Mouse (Mus musculus): ENCODE results near the gene Tmem235. TPM values are rescaled to one million over a fixed set of nuclear protein-coding genes. Genes with fewer than 3 reads are reported as not detected.

Gene Tmem235
- total and polyA plus RNA-seq, 3 experiments: not detected

DNA sequence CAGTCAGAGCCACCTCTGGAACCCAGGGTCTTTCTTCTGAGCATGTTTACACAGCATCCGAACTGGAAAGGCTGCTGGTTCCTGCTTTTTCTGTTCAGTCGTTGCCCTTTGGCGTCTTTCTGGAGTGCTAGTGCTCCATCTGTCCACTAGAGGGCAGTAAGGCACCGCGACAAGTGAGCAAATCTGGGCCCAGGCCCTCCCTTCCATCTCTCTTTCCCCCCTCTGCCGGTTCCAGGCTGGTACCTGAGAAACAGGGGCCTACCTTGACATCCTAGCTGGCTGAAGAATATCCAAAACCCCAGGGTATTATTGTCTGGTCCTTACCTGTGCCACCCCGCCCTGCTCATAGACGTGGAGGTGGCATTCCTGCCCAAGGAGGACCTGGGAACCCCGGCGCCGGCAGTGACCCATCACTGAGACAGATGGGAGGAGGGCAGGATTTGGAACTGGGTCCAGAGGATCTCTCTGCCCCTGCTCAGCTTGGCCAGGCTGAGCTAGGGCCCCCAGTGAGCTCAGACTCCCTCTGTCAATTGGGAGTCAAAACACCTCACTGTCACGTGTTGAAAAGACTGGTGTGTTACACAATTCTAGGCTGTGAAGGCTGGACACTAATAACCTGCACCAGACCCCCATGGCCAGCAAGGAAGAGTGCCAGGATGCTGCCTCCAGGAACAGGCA lies 10.3 kb downstream of the Tmem235 start (continued):
- TF ChIP-seq NELFE (IDR thresholded peaks at IDR 0.05; ENCODE audit: low read depth, low read length): peak; percentile 59; the same call in 1 of the 2 replicates
- TF ChIP-seq ELF1 (IDR thresholded peaks at IDR 0.05; ENCODE audit: low read depth, low read length): peak; percentile 51
- TF ChIP-seq USF1 (IDR thresholded peaks at IDR 0.05; ENCODE audit: low read depth, low read length): no peak
- peak; percentile 97 for TF ChIP-seq ZC3H11A (IDR thresholded peaks at IDR 0.05; ENCODE audit: low read depth, low read length)
- 0 out of 2 replicates have a peak, but pooled peaks have one; percentile 27 for TF ChIP-seq NRF1 (IDR thresholded peaks at IDR 0.05; ENCODE audit: low read depth, low read length)
- TF ChIP-seq MXI1 (IDR thresholded peaks at IDR 0.05; ENCODE audit: low read depth, low read length): no peak; the same call in 1 of the 2 replicates
- no peak for TF ChIP-seq ZMIZ1 (IDR thresholded peaks at IDR 0.05; ENCODE audit: low read depth, low read length)
- TF ChIP-seq E2F4 (IDR thresholded peaks at IDR 0.05; ENCODE audit: insufficient replicate concordance, low read depth, low read length): no peak
- no peak for TF ChIP-seq CHD2 (IDR thresholded peaks at IDR 0.05; ENCODE audit: low read length)
- peak; percentile 72; the same call in 1 of the 2 replicates for TF ChIP-seq IRF4 (IDR thresholded peaks at IDR 0.05; ENCODE audit: low read depth, low read length)
- TF ChIP-seq CTCF (conservative IDR thresholded peaks at IDR 0.05 in 1 of 2, IDR thresholded peaks at IDR 0.05 in 1 of 2; ENCODE audit: low read depth in 2 of 2, low read length in 2 of 2): peak; percentile 98 to 99
- TF ChIP-seq CHD1 (IDR thresholded peaks at IDR 0.05; ENCODE audit: low read depth, low read length): no peak
- TF ChIP-seq MYC (IDR thresholded peaks at IDR 0.05; ENCODE audit: low read depth, low read length): peak; percentile 41; the same call in 1 of the 2 replicates
- no peak for TF ChIP-seq POLR2AphosphoS2 (IDR thresholded peaks at IDR 0.05; ENCODE audit: low read depth, low read length)
- no peak for TF ChIP-seq JUN (IDR thresholded peaks at IDR 0.05; ENCODE audit: insufficient read depth, low read depth, low read length)
- no peak for TF ChIP-seq UBTF (IDR thresholded peaks at IDR 0.05; ENCODE audit: low read depth, low read length)

DNA sequence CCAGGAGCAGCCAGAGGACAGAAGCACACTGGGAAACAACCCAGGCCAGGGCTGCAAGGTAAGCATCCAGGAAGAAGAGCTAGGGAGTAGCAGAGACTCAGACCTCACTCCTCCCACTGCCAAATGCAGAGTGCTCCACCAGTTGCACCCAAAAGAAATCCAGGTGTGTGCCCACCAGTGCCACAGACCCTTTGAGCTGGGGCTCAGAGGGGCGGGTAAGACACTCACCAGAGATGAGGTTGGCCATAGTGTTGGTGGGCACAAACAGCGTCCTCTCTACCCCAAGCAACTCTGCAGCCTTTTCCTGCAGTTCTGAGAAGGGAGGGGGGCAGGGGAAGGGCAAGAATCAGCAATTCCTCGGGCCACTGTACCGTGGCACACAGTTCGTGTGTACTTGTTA lies 10.8 kb downstream of the Tmem235 start:
- Histone ChIP-seq H3K4me2 (ENCODE audit: insufficient read depth, low read depth, poor library complexity, severe bottlenecking) (peak overlapping the region; percentile 24; the same call in 1 of the 2 replicates), H3K27me3 (replicated peaks) (peaks cover 61% of the 10 kb centered on the region), H3K4me1 (ENCODE audit: control insufficient read depth in 1 of 2, insufficient read depth in 2 of 2) (peaks cover 17 to 32% of the 10 kb centered on the region in 2 experiments), H3K27ac (ENCODE audit: insufficient read depth, low read depth) (no peak overlapping the region), H3K36me3 (replicated peaks in 1 of 2; ENCODE audit: control insufficient read depth in 1 of 2, insufficient read depth in 1 of 2, low read length in 1 of 2) (no peaks in the 10 kb centered on the region), H3K9me3 (replicated peaks; ENCODE audit: low read length) (peaks cover 4% of the 10 kb centered on the region), H3K4me3 (replicated peaks in 1 of 3; ENCODE audit: low read depth in 2 of 3, low read length in 2 of 3, poor library complexity in 1 of 3) (no peak overlapping the region), H3K9ac (ENCODE audit: insufficient read depth, low read depth) (no peak overlapping the region), H3K79me2 (replicated peaks; ENCODE audit: control insufficient read depth, extremely low read depth, insufficient read depth, poor library complexity, severe bottlenecking) (no peaks in the 10 kb centered on the region)
- TF ChIP-seq ELF1 (IDR thresholded peaks at IDR 0.05; ENCODE audit: low read depth, low read length) (no peak), SMC3 (IDR thresholded peaks at IDR 0.05; ENCODE audit: low read depth, low read length) (0 out of 2 replicates have a peak, but pooled peaks have one; percentile 3), MYC (IDR thresholded peaks at IDR 0.05; ENCODE audit: low read depth, low read length) (no peak)
- no peak for DNase-seq (ENCODE audit: extremely low read depth)
- in situ Hi-C loops (cut with MboI; ENCODE audit: low pct_ligation_motif_present, low pct_unique_long_range_greater_than_20kb, low sequenced_read_pairs): loop anchor here (5.0 kb wide), 2 partner anchors 96 to 151 kb away; no protein-coding TSS in a partner anchor
- dilution Hi-C loops (cut with MboI; ENCODE audit: extremely low pct_ligation_motif_present, extremely low pct_unique_long_range_greater_than_20kb, low sequenced_read_pairs): no loop called here

All from CH12.LX (cell line).